Mouse (Mus musculus) C2C12 (cell line): ENCODE results near the gene AI413582. TPM values are rescaled to one million over a fixed set of nuclear protein-coding genes. Genes with fewer than 3 reads are reported as not detected.

Experiments
- H3K27me3 ChIP-seq: one replicate; pipeline ENCODE4 v1.6.1; 2011; ENCODE audit not compliant: control insufficient read depth, insufficient read depth, insufficient read length
- H3K36me3 ChIP-seq: one replicate; pipeline ENCODE4 v1.6.1; 2011; ENCODE audit not compliant: control insufficient read depth, insufficient read depth
- H3K4me3 ChIP-seq: one replicate; pipeline ENCODE4 v1.5.1; 2011; ENCODE audit warnings: mild to moderate bottlenecking, control low read depth; ENCODE audit not compliant: poor library complexity, insufficient read depth, severe bottlenecking
- H3K79me2 ChIP-seq: one replicate; pipeline ENCODE4 v1.6.1; 2011; ENCODE audit not compliant: control insufficient read depth, insufficient read depth
- H3K79me3 ChIP-seq: one replicate; pipeline ENCODE4 v1.6.1; 2011; ENCODE audit warnings: low read depth, control low read depth
- H3ac ChIP-seq: one replicate; pipeline ENCODE3; 2011; ENCODE audit warnings: low read depth; ENCODE audit not compliant: control insufficient read depth, insufficient read length
- CEBPB ChIP-seq: IDR thresholded peaks from one replicate; pipeline ENCODE4 v1.6.1; 2011; ENCODE audit warnings: low read depth, mild to moderate bottlenecking, control low read depth, moderate library complexity
- CTCF ChIP-seq: IDR thresholded peaks from one replicate; pipeline ENCODE4 v1.5.1; 2011; ENCODE audit not compliant: control insufficient read depth, insufficient read depth, insufficient read length
- FOSL1 ChIP-seq: IDR thresholded peaks from one replicate; pipeline ENCODE4 v1.8.0; 2011; ENCODE audit warnings: mild to moderate bottlenecking, low read length; ENCODE audit not compliant: poor library complexity, insufficient read depth, severe bottlenecking
- MAX ChIP-seq: IDR thresholded peaks from one replicate; pipeline ENCODE4 v1.6.1; 2011; ENCODE audit warnings: mild to moderate bottlenecking, control low read depth
- MYOD1 ChIP-seq: IDR thresholded peaks from one replicate; pipeline ENCODE4 v1.6.1; 2011; ENCODE audit warnings: low read depth; ENCODE audit not compliant: control insufficient read depth, insufficient read length
- MYOG ChIP-seq: IDR thresholded peaks from one replicate; pipeline ENCODE4 v1.6.1; 2011; ENCODE audit not compliant: control insufficient read depth, insufficient read length; ENCODE audit errors: extremely low read depth
- USF1 ChIP-seq: IDR thresholded peaks from one replicate; pipeline ENCODE4 v1.6.1; 2011; ENCODE audit warnings: low read depth, mild to moderate bottlenecking, control low read depth, moderate library complexity
- polyA plus RNA-seq: library from polyadenylated mRNA; unstranded; fragments of >200 nt; fragmentation: generic; extraction: Trizol; gene quantifications from one replicate; pipeline ENCODE4 v1.2.1, GENCODE M21; 2012; ENCODE audit warnings: missing spikeins

AI413582 gene
- polyA plus RNA-seq, 1 experiment, result 37.9 TPM

DNA sequence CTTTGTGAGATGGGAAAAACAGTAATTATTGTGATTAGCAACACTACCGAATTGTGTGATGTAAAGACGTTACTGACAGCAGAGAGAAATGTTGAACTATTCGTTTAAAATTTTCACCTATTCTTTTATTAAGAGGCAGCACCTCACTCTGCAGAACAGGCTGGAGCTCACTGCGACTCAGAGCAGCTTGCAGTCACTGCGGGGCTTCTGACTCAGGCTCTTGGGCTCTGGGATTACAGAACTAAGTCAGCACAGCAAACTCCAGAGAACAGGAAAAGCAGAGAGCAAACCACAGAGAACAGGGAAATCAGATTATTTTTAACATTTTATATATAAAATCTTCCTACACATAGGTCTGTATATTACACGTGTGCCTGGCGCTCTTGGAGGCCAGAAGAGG lies 44.0 kb upstream of the AI413582 start:
- H3K36me3 ChIP-seq, result peaks cover 6% of the 10 kb centered on the region
- peaks cover 96% of the 10 kb centered on the region for H3K79me2 ChIP-seq
- no peaks in the 10 kb centered on the region for H3K27me3 ChIP-seq
- H3ac ChIP-seq, result no peak overlapping the region
- peaks cover 89% of the 10 kb centered on the region for H3K79me3 ChIP-seq
- no peak for TF ChIP-seq FOSL1
- no peak for TF ChIP-seq MAX
- no peak for TF ChIP-seq MYOD1
- no peak for TF ChIP-seq CTCF
- no peak for TF ChIP-seq CEBPB
- no peak for TF ChIP-seq USF1
- TF ChIP-seq MYOG, result no peak
- no peak overlapping the region for H3K4me3 ChIP-seq

DNA sequence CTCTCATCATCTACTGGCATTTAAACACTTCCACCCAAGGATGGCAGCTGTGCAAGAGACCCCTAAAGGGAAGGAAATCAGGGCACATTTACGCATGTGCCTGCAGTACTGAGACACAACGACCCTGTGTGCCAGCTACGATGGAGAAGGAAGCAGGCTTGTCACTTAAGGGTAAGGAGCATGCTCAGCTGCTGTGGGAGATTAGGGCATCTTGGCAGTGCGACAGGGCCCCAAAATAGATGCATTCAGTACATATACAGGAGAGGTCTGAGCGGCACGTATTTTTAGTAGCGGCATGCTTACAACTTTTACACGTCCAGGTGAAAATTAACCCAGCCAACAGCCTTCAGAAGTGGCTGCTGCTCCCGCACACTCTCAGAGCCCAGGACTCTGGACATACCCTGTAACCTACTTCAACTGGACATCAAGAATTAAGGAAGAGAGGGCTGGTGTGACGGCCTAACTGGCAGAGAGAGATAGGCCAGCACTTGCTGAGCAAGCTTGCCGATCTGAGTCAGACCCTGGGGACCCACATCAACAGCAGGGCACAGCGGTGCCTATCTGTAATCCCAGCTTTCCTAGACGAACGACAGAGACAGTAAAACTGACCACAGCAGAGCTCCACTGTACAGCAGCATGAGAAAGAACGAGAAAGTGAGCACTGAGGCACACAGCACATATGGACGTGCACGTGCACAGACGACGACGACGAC lies 38.1 kb upstream of the AI413582 start:
- H3ac ChIP-seq, result no peak overlapping the region
- H3K79me3 ChIP-seq, result peaks cover 76% of the 10 kb centered on the region
- TF ChIP-seq CTCF, result no peak
- peak; percentile 6 for TF ChIP-seq MYOD1
- no peak for TF ChIP-seq MAX
- no peak for TF ChIP-seq USF1
- no peak for TF ChIP-seq CEBPB
- TF ChIP-seq FOSL1, result no peak
- no peak for TF ChIP-seq MYOG
- peaks cover 91% of the 10 kb centered on the region for H3K79me2 ChIP-seq
- H3K4me3 ChIP-seq, result no peak overlapping the region
- no peaks in the 10 kb centered on the region for H3K27me3 ChIP-seq
- peaks cover 10% of the 10 kb centered on the region for H3K36me3 ChIP-seq

DNA sequence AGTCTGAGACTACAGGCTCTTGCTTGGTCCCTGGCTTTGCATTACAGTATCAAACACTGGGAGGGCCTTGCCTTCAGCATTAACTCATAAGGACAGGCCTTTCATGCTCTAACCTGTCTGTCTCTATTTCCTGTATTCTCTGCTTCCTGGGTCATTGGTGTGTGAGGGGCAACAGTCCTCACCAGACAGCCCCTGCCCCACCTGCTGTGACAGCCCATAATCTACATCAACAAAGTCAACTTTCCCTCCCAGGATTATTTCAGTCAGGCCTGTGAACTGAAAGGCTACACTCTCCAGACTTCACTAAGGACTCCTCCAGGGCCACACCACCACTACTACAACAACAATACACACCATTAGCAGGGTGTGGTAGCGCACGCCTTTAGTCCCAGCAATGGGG lies 37.5 kb upstream of the AI413582 start:
- no peak overlapping the region for H3K4me3 ChIP-seq
- H3K36me3 ChIP-seq, result peaks cover 5% of the 10 kb centered on the region
- no peaks in the 10 kb centered on the region for H3K27me3 ChIP-seq
- TF ChIP-seq USF1, result no peak
- peaks cover 91% of the 10 kb centered on the region for H3K79me2 ChIP-seq
- H3K79me3 ChIP-seq, result peaks cover 77% of the 10 kb centered on the region
- no peak overlapping the region for H3ac ChIP-seq

DNA sequence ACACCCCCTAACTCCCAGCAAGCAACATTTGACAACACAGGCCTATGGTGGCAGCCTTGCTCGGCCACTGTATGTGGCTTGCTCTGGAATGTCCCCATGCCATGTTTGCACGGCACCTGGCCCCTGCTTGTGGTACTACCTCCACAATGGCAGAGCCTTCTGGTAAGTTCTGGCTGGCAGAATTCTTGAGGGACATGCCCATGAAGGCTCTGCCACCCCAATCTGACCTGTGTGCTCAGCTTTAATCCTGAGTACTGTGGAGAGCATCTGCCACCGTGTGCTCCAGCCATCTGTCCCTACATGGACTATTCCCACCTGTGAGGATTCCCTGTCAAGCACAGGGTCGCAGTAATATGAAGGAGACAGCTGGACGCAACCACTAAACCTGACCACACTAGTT lies 35.3 kb upstream of the AI413582 start:
- Histone ChIP-seq H3ac (no peak overlapping the region), H3K4me3 (no peak overlapping the region), H3K79me3 (peaks cover 63% of the 10 kb centered on the region), H3K79me2 (peaks cover 86% of the 10 kb centered on the region), H3K36me3 (peaks cover 13% of the 10 kb centered on the region), H3K27me3 (no peaks in the 10 kb centered on the region)
- TF ChIP-seq USF1 (no peak), FOSL1 (no peak), MAX (no peak), MYOG (no peak), MYOD1 (no peak), CTCF (no peak), CEBPB (no peak)

DNA sequence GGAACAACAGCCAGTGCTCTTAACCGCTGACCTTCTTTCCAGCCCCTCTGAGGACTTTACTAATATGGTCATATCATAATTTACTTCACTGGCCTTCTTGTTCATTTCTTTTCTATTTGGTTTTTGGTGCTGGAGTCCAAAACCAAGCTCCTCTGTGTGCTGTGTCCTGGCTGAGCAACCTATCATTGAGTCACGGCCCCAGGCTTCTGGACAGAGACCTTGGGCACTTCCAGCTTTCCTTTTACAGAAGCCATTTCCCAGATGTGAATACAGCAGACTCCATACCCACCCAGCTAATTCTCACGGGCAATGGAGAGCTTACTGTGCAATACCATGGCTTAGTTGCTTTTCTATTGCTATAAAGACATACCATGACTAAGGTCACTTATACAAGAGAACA lies 34.7 kb upstream of the AI413582 start:
- Histone ChIP-seq H3K79me2 (peaks cover 81% of the 10 kb centered on the region), H3ac (no peak overlapping the region), H3K27me3 (no peaks in the 10 kb centered on the region), H3K4me3 (no peak overlapping the region), H3K79me3 (peaks cover 58% of the 10 kb centered on the region), H3K36me3 (peaks cover 19% of the 10 kb centered on the region)
- TF ChIP-seq CEBPB (no peak), FOSL1 (no peak)

DNA sequence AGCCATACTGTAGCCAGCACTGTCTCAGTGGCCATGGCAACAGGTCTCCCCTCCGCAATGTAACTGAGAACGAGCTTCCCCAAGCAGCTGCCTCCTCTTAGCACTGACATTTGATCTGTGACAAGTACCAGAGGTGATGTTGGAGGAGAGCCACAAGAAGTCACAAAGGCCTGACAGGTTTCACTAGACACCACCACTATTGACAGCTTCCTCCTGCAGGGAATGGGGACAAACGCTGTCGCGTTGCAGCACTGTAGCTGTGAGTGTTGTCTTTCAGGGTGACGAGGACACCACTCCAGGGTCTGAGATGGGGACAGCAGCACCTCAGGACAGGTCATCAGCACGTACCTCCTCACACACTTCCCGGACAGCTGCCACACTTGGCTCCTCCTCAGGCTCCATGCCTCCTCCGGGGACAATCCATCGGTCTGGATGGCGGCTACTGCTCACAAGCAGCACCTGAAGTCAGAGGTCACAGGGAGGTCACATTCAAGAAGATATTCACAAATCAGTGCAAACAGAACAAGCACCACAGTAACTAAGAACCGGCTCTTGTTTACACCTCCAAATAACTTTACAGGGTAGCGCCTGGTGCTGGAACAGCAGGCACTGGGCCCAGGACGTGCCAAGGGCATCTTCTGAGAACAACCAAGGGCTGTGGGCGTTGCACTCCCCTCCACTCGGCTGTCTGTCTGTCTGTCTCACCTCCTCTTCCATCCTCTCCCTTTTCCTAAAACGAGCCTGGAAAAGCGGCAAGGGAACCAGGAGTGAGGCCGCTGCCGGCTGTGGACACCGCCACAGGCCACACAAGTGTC lies 31.0 kb upstream of the AI413582 start:
- Histone ChIP-seq H3K36me3 (peaks cover 46% of the 10 kb centered on the region), H3K79me2 (peaks cover 82% of the 10 kb centered on the region), H3K27me3 (no peaks in the 10 kb centered on the region), H3K79me3 (peaks cover 43% of the 10 kb centered on the region), H3K4me3 (no peak overlapping the region), H3ac (no peak overlapping the region)
- TF ChIP-seq USF1, result no peak
- no peak for TF ChIP-seq MAX
